Mouse (Mus musculus) lung, embryonic 15.5 days (tissue): Measurements from ENCODE around the gene Gpr146. TPM values are rescaled to one million over a fixed set of nuclear protein-coding genes. Genes with fewer than 3 reads are reported as not detected.

Experiments used
- ATAC-seq: fragments of 200-750 bp; cut with Nextera tagmentation; 2 replicates; pipeline ENCODE4 v1.8.0; 2017; ENCODE audit warnings: moderate number of reproducible peaks, borderline replicate concordance; ENCODE audit not compliant: low FRiP score, low TSS enrichment; ENCODE audit errors: extremely low read depth
- H3K27ac ChIP-seq: fragments of 300-500 bp; sonication (generic); 2 replicates; pipeline ENCODE4 v1.5.1; 2015; ENCODE audit warnings: moderate library complexity, mild to moderate bottlenecking, inconsistent platforms
- H3K27me3 ChIP-seq: fragments of 300-500 bp; sonication (generic); 2 replicates; pipeline ENCODE4 v1.6.1; 2015; ENCODE audit warnings: inconsistent platforms
- H3K36me3 ChIP-seq: fragments of 300-500 bp; sonication (generic); 2 replicates; pipeline ENCODE4 v1.6.1; 2015; ENCODE audit warnings: inconsistent platforms
- H3K4me1 ChIP-seq: fragments of 300-500 bp; sonication (generic); 2 replicates; pipeline ENCODE4 v1.6.1; 2015; ENCODE audit warnings: inconsistent platforms
- H3K4me2 ChIP-seq: fragments of 300-500 bp; sonication (generic); 2 replicates; pipeline ENCODE4 v1.6.1; 2015; ENCODE audit warnings: inconsistent platforms, mild to moderate bottlenecking, moderate library complexity
- H3K4me3 ChIP-seq: fragments of 300-500 bp; sonication (generic); 2 replicates; pipeline ENCODE4 v1.5.1; 2015; ENCODE audit warnings: mild to moderate bottlenecking, inconsistent platforms
- H3K9ac ChIP-seq: fragments of 300-500 bp; sonication (generic); 2 replicates; pipeline ENCODE4 v1.6.1; 2015; ENCODE audit warnings: inconsistent platforms
- H3K9me3 ChIP-seq: fragments of 300-500 bp; sonication (generic); 2 replicates; pipeline ENCODE4 v1.6.1; 2016; ENCODE audit warnings: inconsistent platforms
- WGBS: fragments of 180-500 bp; shearing (Covaris S2); methylation state at CpG from one replicate; pipeline ENCODE4 v1.1.7; 2015; 5-methylcytosine and 5-hydroxymethylcytosine counted together
- polyA plus RNA-seq: library from polyadenylated mRNA; unstranded; fragments of >200 nt; fragmentation: Nextera tagmentation; extraction: Ambion mirVana; gene quantifications from 2 replicates; pipeline ENCODE4 v1.2.1, GENCODE M21; 2015

The Gpr146 gene
- polyA plus RNA-seq, 1 experiment from 2014 or later: 6.3 TPM

DNA sequence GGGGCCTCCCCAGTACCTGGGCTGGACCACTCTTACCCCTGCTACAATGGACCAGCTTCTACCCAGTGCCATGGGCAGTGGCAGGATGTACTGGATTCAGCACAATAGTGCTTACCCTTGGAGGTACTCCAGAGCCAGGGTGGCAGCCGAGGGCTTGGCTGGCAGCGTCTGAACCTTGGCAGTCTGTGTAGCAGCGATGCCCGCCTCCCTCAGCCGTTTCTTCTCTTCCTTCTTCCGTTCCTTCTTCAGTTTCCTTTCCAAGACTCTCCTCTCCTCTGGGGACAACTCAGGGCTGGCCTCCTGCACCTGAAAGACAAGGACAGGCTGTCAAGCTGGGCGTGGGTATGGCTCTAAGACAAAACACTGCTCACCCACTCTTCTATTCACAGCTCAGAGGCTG lies 13.6 kb upstream of the Gpr146 start:
- Histone ChIP-seq H3K4me3 (no peak overlapping the region), H3K27me3 (no peaks in the 10 kb centered on the region), H3K36me3 (peaks cover 4% of the 10 kb centered on the region; the same call in 1 of the 2 replicates), H3K9ac (no peak overlapping the region), H3K4me2 (no peak overlapping the region), H3K27ac (no peak overlapping the region), H3K9me3 (no peaks in the 10 kb centered on the region), H3K4me1 (peaks cover 21% of the 10 kb centered on the region)
- 53% methylated on average over 7 of the region's 7 CpGs for WGBS
- no peak; the same call in 1 of the 2 replicates for ATAC-seq

DNA sequence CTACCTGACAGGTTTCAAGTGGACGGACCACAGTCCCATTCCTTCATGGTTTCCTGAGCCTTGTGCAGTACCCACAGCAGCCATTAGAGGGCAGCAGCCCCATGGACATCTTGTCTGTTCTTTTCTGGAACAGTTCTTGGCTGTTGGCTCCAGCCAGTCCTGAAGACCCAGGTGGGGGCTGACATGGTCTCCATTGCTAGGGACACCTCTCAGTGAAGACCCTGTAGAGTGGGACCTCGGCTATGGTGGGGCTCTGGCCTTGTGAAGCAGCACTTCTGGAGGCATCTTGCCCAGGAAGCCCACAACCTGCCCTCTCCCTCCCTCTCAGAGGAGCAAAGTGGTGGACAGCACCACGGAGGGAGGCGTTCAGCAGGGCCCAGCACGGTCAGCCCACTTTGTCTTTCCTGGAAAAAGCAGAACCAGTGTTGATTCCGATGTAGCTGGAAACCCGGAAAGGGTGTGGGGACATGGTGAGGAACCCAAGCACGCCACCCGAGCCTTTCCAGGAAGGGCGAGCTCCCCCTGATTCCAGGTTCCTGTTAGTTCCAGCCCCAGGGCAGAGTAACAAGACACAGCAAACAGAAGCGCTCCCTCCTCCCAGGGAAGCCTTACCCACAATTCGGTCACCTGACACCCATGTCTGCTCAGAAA lies 13.1 kb upstream of the Gpr146 start:
- Histone ChIP-seq H3K4me3 (no peak overlapping the region), H3K4me1 (peaks cover 21% of the 10 kb centered on the region), H3K9me3 (no peaks in the 10 kb centered on the region), H3K27ac (peak overlapping the region; percentile 81), H3K4me2 (peak overlapping the region; percentile 31; the same call in 1 of the 2 replicates), H3K9ac (peak overlapping the region; percentile 6; the same call in 1 of the 2 replicates), H3K36me3 (peaks cover 4% of the 10 kb centered on the region; the same call in 1 of the 2 replicates), H3K27me3 (no peaks in the 10 kb centered on the region)
- ATAC-seq: peak; percentile 35
- 23% methylated on average over 12 of the region's 12 CpGs for WGBS

DNA sequence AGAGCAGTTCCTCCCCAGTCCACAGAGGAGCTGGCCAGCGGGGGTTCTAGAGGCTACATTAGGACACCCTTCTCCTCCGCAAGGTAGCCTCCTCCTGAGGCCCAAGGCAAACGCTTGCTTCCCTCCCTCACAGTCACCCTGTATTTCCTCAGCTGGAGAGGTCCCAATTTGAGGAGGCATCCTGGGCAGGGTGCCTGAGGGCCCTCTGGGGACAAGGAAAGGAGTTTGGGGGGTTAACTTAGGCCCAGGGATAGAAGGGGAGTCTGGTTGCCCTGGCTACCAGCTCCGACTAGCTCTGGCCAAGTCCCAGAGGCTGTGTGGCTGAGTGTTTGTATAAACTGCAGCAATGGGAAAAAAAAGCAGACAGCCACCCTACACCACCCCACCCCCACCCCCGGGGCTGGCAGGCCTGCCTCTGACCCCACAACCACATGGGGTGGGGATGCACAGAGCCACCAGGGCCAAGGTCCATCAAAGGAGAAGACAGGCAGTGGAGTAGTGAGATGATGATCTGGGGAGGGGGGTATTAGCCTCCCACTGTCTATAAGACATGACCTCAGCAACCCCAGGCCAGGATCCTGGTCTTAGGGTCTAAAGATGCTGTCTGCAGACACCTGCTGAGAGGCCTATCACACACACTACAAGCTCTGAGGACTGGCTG lies 12.5 kb upstream of the Gpr146 start:
- no peaks in the 10 kb centered on the region for H3K27me3 ChIP-seq
- peaks cover 21% of the 10 kb centered on the region for H3K4me1 ChIP-seq
- H3K27ac ChIP-seq: peak overlapping the region; percentile 81
- H3K9me3 ChIP-seq: no peaks in the 10 kb centered on the region
- H3K4me2 ChIP-seq: 0 out of 2 replicates have a peak overlapping the region, but pooled peaks have one; percentile 31
- ATAC-seq: peak; percentile 58
- peaks cover 4% of the 10 kb centered on the region; the same call in 1 of the 2 replicates for H3K36me3 ChIP-seq
- WGBS: 18% methylated on average over 5 of the region's 5 CpGs
- no peak overlapping the region for H3K4me3 ChIP-seq
- peak overlapping the region; percentile 6; the same call in 1 of the 2 replicates for H3K9ac ChIP-seq

DNA sequence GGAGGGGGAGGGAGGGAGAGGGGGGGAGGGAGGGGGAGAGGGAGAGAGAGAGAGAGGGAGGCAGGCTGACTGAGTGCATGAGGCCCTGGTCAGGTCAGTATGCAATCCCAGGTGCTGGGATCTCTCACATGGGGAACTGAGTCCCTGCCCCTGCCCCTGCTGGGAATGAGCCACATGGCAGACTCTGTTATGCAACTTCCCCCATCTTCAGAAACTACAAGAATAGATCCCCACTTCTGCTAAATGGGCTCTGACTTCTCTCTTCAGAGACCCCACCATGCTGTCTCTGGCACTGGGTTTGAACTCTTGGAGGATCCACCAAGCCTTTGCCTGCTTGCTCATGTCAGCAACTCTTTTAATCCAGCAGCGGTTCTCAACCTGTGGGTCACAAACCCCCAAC lies 11.7 kb upstream of the Gpr146 start:
- 59% methylated on average over 1 of the region's 1 CpGs for WGBS
- ATAC-seq: no peak
- H3K9ac ChIP-seq: no peak overlapping the region
- H3K27me3 ChIP-seq: no peaks in the 10 kb centered on the region
- H3K36me3 ChIP-seq: peaks cover 4% of the 10 kb centered on the region; the same call in 1 of the 2 replicates
- no peak overlapping the region for H3K4me2 ChIP-seq
- H3K27ac ChIP-seq: no peak overlapping the region
- no peak overlapping the region for H3K4me3 ChIP-seq
- peaks cover 25% of the 10 kb centered on the region for H3K4me1 ChIP-seq
- no peaks in the 10 kb centered on the region for H3K9me3 ChIP-seq

DNA sequence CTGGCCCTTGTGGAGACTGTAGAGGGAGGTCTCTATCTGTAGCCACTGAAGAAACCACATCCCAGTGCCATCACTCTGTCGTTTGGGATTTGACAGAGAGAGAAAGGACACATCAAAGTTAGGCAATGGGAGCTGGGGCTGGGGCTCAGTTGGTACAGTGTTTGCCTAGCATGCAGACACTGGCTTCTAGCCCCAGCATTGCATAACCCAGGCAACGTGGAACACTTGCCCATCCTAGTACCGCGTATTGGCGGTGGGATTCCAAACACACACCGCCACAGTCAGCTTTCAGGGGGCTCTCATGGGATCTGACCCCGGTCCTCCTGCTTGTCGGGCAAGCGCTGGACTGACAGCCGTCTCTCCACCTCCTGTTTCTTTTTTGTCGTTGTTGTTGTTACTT lies 11.0 kb upstream of the Gpr146 start:
- Histone ChIP-seq H3K4me2 (no peak overlapping the region), H3K9me3 (no peaks in the 10 kb centered on the region), H3K27ac (0 out of 2 replicates have a peak overlapping the region, but pooled peaks have one; percentile 33), H3K27me3 (no peaks in the 10 kb centered on the region), H3K9ac (no peak overlapping the region), H3K36me3 (peaks cover 4% of the 10 kb centered on the region; the same call in 1 of the 2 replicates), H3K4me1 (peaks cover 32% of the 10 kb centered on the region), H3K4me3 (no peak overlapping the region)
- ATAC-seq: no peak
- 66% methylated on average over 11 of the region's 11 CpGs for WGBS

DNA sequence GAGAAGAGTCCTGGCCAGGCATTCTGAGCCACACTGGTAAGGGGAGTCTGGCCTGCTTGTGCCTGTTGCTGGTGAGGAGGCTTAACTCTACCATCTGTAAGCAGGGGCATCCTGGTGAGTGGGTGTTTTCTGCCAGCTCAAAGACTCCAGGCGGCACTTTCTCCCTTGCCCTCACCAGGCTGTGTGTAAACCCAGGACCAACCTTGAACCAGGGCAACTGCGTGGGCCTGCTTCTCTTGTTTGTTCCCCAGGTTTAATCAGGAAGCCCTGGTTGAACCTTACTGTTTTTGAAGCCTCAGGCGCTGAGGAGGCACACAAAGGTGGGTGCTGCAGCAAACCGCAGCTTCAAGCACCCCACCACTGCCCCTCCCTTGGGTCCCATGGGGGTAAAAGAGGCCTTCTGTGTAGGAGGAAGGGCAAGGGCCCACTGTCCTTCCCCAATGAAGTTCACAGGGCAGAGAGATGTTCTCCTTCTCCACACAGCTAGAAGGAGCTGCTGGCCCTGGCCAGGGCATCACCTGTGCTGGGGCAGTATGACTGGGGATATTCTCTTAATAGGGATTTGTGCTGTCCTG lies 9.5 kb upstream of the Gpr146 start:
- H3K27me3 ChIP-seq: no peaks in the 10 kb centered on the region
- no peak overlapping the region for H3K4me2 ChIP-seq
- no peak overlapping the region for H3K9ac ChIP-seq
- H3K27ac ChIP-seq: no peak overlapping the region
- 84% methylated on average over 4 of the region's 4 CpGs for WGBS
- no peaks in the 10 kb centered on the region for H3K9me3 ChIP-seq
- peaks cover 43% of the 10 kb centered on the region for H3K4me1 ChIP-seq
- H3K36me3 ChIP-seq: peaks cover under 1% of the 10 kb centered on the region; the same call in 1 of the 2 replicates
- no peak overlapping the region for H3K4me3 ChIP-seq
- no peak for ATAC-seq

DNA sequence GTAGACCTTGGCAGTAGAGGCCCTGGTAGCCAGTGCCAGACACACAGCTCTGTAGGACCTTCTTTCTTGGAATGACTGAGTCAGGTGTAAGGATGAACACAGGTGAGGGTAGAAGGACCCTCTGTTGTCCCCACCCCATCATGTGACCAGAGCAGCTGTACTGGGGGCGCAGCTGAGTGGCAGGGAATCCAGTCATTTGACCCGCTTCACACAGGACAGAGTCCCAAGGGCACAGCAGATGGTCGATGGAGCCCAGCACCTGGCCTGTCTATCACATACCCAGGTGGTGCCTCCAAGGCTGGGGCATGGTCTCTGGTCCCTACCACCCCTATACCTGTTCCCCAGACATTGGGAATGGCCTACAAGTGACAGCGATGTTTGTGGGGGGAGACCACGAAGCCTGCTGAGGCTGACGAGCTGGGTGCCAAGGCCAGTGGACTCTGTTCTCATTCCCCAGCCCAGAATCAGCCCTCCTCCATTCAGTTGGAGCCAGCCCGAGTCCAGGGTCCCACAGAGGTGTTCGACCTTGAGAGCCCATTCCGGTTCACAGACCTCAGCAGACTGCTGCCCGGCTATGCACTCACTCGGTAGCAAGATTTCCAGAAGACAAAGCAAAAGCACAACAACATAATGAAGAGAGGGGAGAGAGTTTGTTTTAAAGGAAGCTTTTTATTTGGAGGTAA lies 8.7 kb upstream of the Gpr146 start:
- peaks cover 46% of the 10 kb centered on the region for H3K4me1 ChIP-seq
- no peaks in the 10 kb centered on the region for H3K9me3 ChIP-seq
- H3K36me3 ChIP-seq: no peaks in the 10 kb centered on the region
- H3K27me3 ChIP-seq: no peaks in the 10 kb centered on the region
- H3K4me3 ChIP-seq: no peak overlapping the region
- ATAC-seq: no peak
- no peak overlapping the region for H3K4me2 ChIP-seq
- WGBS: 81% methylated on average over 11 of the region's 11 CpGs
- H3K9ac ChIP-seq: no peak overlapping the region
- H3K27ac ChIP-seq: no peak overlapping the region

DNA sequence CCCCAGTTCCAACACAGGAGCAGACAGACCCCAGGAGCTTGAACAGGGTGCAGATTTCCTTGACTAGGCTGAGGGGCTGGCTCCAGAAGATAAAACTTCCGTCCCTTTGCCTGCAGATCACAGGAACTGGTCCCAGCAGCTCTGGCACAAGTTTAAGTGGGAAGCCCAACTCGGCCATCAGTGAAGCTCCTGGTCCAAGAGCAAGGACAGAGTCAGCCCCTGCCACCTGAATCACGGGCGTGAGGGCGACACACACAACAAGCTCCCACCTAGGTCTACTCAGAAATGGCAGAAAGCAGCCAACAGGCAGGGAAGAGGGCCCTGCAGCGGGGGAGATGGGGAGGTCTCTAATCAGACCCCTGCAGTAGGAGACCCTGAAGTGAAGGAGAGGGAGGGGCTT lies 7.2 kb upstream of the Gpr146 start:
- no peak overlapping the region for H3K9ac ChIP-seq
- no peak overlapping the region for H3K27ac ChIP-seq
- H3K9me3 ChIP-seq: no peaks in the 10 kb centered on the region
- ATAC-seq: no peak
- no peaks in the 10 kb centered on the region for H3K36me3 ChIP-seq
- H3K4me2 ChIP-seq: no peak overlapping the region; the same call in 1 of the 2 replicates
- H3K4me3 ChIP-seq: no peak overlapping the region
- H3K27me3 ChIP-seq: no peaks in the 10 kb centered on the region
- WGBS: 78% methylated on average over 6 of the region's 6 CpGs
- peaks cover 41% of the 10 kb centered on the region for H3K4me1 ChIP-seq

DNA sequence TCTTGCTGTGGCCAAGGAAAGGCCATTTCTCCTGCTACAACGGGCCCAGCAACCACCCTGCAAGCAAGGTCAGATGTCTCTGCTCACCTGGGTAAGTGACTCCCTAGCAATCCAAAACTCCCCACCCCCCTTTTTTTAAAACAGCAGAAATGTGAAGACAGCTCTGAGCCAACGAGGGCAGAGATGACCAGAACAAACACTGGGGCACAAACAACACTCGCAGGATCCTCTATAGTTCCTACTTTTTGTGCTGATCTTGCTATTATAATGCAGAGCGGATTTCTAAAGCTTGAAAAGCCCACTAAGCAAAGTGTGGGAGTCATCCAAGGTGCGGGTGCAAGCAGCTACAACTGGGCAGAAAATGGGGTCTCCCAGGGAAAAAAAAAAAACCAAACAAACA lies 6.4 kb upstream of the Gpr146 start:
- ATAC-seq: no peak
- H3K27ac ChIP-seq: no peak overlapping the region

DNA sequence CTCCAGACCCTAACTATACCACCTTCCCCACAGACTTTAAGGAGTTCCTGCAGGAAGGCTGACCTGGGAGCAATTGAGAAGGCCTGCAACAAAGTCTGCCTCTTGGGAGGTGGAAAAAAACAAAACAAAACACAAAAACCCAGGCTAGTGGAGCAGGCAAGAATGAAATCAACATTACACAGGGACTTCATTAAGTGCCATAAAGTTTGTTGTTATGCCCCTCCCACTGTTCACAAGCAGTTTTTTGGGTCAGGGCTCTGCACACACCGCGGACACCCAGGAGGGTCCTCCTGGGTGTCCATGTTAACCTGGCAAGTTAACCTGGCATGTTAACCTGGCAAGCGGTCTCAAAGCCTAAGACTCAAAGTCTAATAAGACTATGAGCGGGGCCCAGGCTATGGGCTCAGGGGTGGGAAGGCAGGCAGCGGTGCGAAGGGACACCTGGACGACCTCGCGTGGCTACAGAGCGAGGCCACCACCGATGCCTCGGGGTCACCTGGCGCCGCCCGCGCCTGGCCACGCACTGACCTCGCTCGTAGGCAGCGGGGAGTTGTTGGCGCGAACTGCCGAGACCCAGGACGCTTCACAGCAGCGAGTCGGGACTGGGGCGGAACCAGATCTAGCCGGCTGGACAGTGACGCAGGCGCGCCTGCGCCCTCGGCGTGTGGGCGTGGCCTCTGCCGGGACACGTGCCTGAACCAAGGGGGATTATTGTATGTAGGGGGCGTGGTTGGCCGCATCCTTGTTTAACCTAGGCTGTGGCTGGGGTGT lies 5.7 kb upstream of the Gpr146 start:
- Histone ChIP-seq H3K4me1 (peaks cover 36% of the 10 kb centered on the region), H3K27ac (peak overlapping the region; percentile 82), H3K9me3 (no peaks in the 10 kb centered on the region), H3K4me2 (peak overlapping the region; percentile 83), H3K27me3 (no peaks in the 10 kb centered on the region), H3K4me3 (peak overlapping the region; percentile 65), H3K9ac (peak overlapping the region; percentile 92), H3K36me3 (no peaks in the 10 kb centered on the region)
- under 1% methylated on average over 38 of the region's 39 CpGs for WGBS
- ATAC-seq: peak; percentile 95

More for the DNA sequence above, 6.4 kb upstream of the Gpr146 start:
- H3K36me3 ChIP-seq: no peaks in the 10 kb centered on the region
- H3K9me3 ChIP-seq: no peaks in the 10 kb centered on the region
- peak overlapping the region; percentile 83 for H3K4me2 ChIP-seq
- peak overlapping the region; percentile 65 for H3K4me3 ChIP-seq
- peak overlapping the region; percentile 92 for H3K9ac ChIP-seq
- no peaks in the 10 kb centered on the region for H3K27me3 ChIP-seq
- peaks cover 37% of the 10 kb centered on the region for H3K4me1 ChIP-seq
- 58% methylated on average over 5 of the region's 5 CpGs for WGBS

DNA sequence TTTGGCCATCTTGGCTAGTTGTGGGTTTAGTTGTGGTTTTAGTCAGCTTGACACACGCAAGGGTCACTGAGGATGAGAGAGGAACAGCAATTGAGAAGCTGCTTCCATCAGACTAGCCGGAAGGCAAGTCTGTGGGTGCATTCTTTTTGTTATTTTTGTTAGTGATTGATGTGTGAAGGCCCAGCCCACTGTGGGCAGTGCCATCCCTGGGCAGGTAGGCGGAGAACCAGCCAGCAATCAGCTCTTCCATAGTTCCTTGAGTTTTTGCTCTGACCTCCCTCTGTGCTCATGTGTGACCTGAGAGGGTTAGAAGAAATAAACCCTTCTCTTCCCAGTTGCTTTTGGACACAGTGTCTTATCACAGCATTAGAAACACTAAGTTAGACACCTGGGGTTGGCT lies 4.4 kb upstream of the Gpr146 start:
- Histone ChIP-seq H3K9me3 (no peaks in the 10 kb centered on the region), H3K9ac (no peak overlapping the region), H3K4me2 (no peak overlapping the region), H3K4me3 (no peak overlapping the region), H3K36me3 (no peaks in the 10 kb centered on the region), H3K27ac (no peak overlapping the region), H3K4me1 (peaks cover 49% of the 10 kb centered on the region), H3K27me3 (no peaks in the 10 kb centered on the region)
- WGBS: 78% methylated on average over 3 of the region's 3 CpGs
- ATAC-seq: no peak
